Mouse (Mus musculus): ENCODE measurements around the gene Mmp19. TPM values are rescaled to one million over a fixed set of nuclear protein-coding genes. Genes with fewer than 3 reads are reported as not detected.

Mmp19 gene
- 0.80 and 1.0 TPM in 2 replicates for polyA plus RNA-seq (2015; fragmentation: Nextera tagmentation; extraction: Ambion mirVana)

- no peaks in the 10 kb centered on the region for H3K9me3 ChIP-seq
- no peaks in the 10 kb centered on the region for H3K27me3 ChIP-seq
- WGBS, result 61% methylated on average over 7 of the region's 7 CpGs
- H3K9ac ChIP-seq, result no peak within 1 kb of the TSS
- no peak within 1 kb of the TSS for H3K4me3 ChIP-seq
- H3K4me2 ChIP-seq, result no peak within 1 kb of the TSS
- no peaks in the 10 kb centered on the region for H3K36me3 ChIP-seq
- ATAC-seq (ENCODE audit: insufficient number of reproducible peaks, insufficient read depth, low FRiP score, low TSS enrichment, low read depth), result no peak
- no peak within 1 kb of the TSS for H3K27ac ChIP-seq
- H3K4me1 ChIP-seq, result no peaks in the 10 kb centered on the region
Observed at GRCm38 (mm10) chr10:128790398-128791124, at the start of gene Mmp19. TSS of gene Mmp19 (plus strand) at chr10:128790910.

GRCm38 (mm10) chr10:128742616-128743015 is 48.1 kb upstream of the Mmp19 start:
- Histone ChIP-seq H3K9ac (peak overlapping the region; percentile 87; the same call in 1 of the 2 replicates), H3K9me3 (no peaks in the 10 kb centered on the region), H3K4me1 (peaks cover 18% of the 10 kb centered on the region), H3K4me2 (peak overlapping the region; percentile 88), H3K27me3 (peaks cover 15% of the 10 kb centered on the region), H3K4me3 (peak overlapping the region; percentile 75), H3K27ac (peak overlapping the region; percentile 48), H3K36me3 (no peaks in the 10 kb centered on the region)
- no peak for ATAC-seq (ENCODE audit: insufficient number of reproducible peaks, insufficient read depth, low FRiP score, low TSS enrichment, low read depth)
- WGBS, result 31% methylated on average over 4 of the region's 4 CpGs

GRCm38 (mm10) chr10:128743235-128743634 is 47.5 kb upstream of the Mmp19 start:
- peak overlapping the region; percentile 88 for H3K4me2 ChIP-seq
- H3K36me3 ChIP-seq, result no peaks in the 10 kb centered on the region
- 6% methylated on average over 7 of the region's 7 CpGs for WGBS
- peaks cover 17% of the 10 kb centered on the region for H3K4me1 ChIP-seq
- H3K27ac ChIP-seq, result peak overlapping the region; percentile 71; the same call in 1 of the 2 replicates
- no peak for ATAC-seq (ENCODE audit: insufficient number of reproducible peaks, insufficient read depth, low FRiP score, low TSS enrichment, low read depth)
- H3K4me3 ChIP-seq, result peak overlapping the region; percentile 75
- peak overlapping the region; percentile 87 for H3K9ac ChIP-seq
- H3K27me3 ChIP-seq, result peaks cover 15% of the 10 kb centered on the region
- H3K9me3 ChIP-seq, result no peaks in the 10 kb centered on the region

GRCm38 (mm10) chr10:128743791-128744191 is 46.9 kb upstream of the Mmp19 start:
- ATAC-seq (ENCODE audit: insufficient number of reproducible peaks, insufficient read depth, low FRiP score, low TSS enrichment, low read depth), result 0 out of 2 replicates have a peak, but pooled peaks have one; percentile 34
- Histone ChIP-seq H3K27me3 (peaks cover 15% of the 10 kb centered on the region), H3K27ac (peak overlapping the region; percentile 71), H3K36me3 (no peaks in the 10 kb centered on the region), H3K9ac (peak overlapping the region; percentile 87), H3K4me3 (peak overlapping the region; percentile 75), H3K9me3 (no peaks in the 10 kb centered on the region), H3K4me2 (peak overlapping the region; percentile 88), H3K4me1 (peaks cover 17% of the 10 kb centered on the region)
- 0% methylated on average over 37 of the region's 37 CpGs for WGBS

GRCm38 (mm10) chr10:128744211-128744610 is 46.5 kb upstream of the Mmp19 start:
- peaks cover 15% of the 10 kb centered on the region for H3K27me3 ChIP-seq
- H3K4me1 ChIP-seq, result peaks cover 20% of the 10 kb centered on the region
- peak overlapping the region; percentile 71 for H3K27ac ChIP-seq
- H3K36me3 ChIP-seq, result no peaks in the 10 kb centered on the region
- no peak for ATAC-seq (ENCODE audit: insufficient number of reproducible peaks, insufficient read depth, low FRiP score, low TSS enrichment, low read depth)
- H3K4me3 ChIP-seq, result peak overlapping the region; percentile 75
- H3K4me2 ChIP-seq, result peak overlapping the region; percentile 88
- WGBS, result 10% methylated on average over 8 of the region's 8 CpGs
- H3K9me3 ChIP-seq, result no peaks in the 10 kb centered on the region
- H3K9ac ChIP-seq, result peak overlapping the region; percentile 87

GRCm38 (mm10) chr10:128744680-128745601 is 45.8 kb upstream of the Mmp19 start, which contains the start of gene Dgka:
TSS of gene Dgka (minus strand) at chr10:128744855.
- Histone ChIP-seq H3K4me2 (peak within 1 kb of the TSS; percentile 88), H3K4me3 (peak within 1 kb of the TSS; percentile 75), H3K36me3 (no peaks in the 10 kb centered on the region), H3K4me1 (peaks cover 27% of the 10 kb centered on the region), H3K27ac (peak within 1 kb of the TSS; percentile 71), H3K27me3 (peaks cover 15% of the 10 kb centered on the region), H3K9ac (peak within 1 kb of the TSS; percentile 87), H3K9me3 (no peaks in the 10 kb centered on the region)
- WGBS, result 23% methylated on average over 18 of the region's 18 CpGs
- ATAC-seq (ENCODE audit: insufficient number of reproducible peaks, insufficient read depth, low FRiP score, low TSS enrichment, low read depth), result no peak

GRCm38 (mm10) chr10:128745946-128746613 is 44.6 kb upstream of the Mmp19 start:
- Histone ChIP-seq H3K4me3 (no peak overlapping the region), H3K27ac (0 out of 2 replicates have a peak overlapping the region, but pooled peaks have one; percentile 98), H3K4me1 (peaks cover 35% of the 10 kb centered on the region), H3K27me3 (peaks cover 15% of the 10 kb centered on the region), H3K9ac (no peak overlapping the region), H3K9me3 (no peaks in the 10 kb centered on the region), H3K36me3 (no peaks in the 10 kb centered on the region), H3K4me2 (peak overlapping the region; percentile 88; the same call in 1 of the 2 replicates)
- ATAC-seq (ENCODE audit: insufficient number of reproducible peaks, insufficient read depth, low FRiP score, low TSS enrichment, low read depth), result no peak
- WGBS, result 89% methylated on average over 10 of the region's 10 CpGs

- ATAC-seq (ENCODE audit: insufficient number of reproducible peaks, insufficient read depth, low FRiP score, low TSS enrichment, low read depth), result no peak
Observed at GRCm38 (mm10) chr10:128746972-128747645, 43.6 kb upstream of the Mmp19 start.

GRCm38 (mm10) chr10:128747646-128748251 is 43.0 kb upstream of the Mmp19 start, which contains the start of gene Pym1:
TSS of gene Pym1 (plus strand) at chr10:128747889.
- Histone ChIP-seq H3K36me3 (0 out of 2 replicates have a peak, but pooled peaks cover 4% of the 10 kb centered on the region), H3K27me3 (peaks cover 7% of the 10 kb centered on the region), H3K27ac (peak within 1 kb of the TSS; percentile 98), H3K4me3 (peak within 1 kb of the TSS; percentile 77), H3K4me1 (peaks cover 33% of the 10 kb centered on the region), H3K9ac (peak within 1 kb of the TSS; percentile 89), H3K9me3 (no peaks in the 10 kb centered on the region), H3K4me2 (peak within 1 kb of the TSS; percentile 88)
- ATAC-seq (ENCODE audit: insufficient number of reproducible peaks, insufficient read depth, low FRiP score, low TSS enrichment, low read depth), result peak; percentile 67
- WGBS, result under 1% methylated on average over 36 of the region's 36 CpGs

More at GRCm38 (mm10) chr10:128746972-128747645, 43.6 kb upstream of the Mmp19 start:
- Histone ChIP-seq H3K9ac (peak overlapping the region; percentile 89), H3K4me1 (peaks cover 35% of the 10 kb centered on the region), H3K27ac (peak overlapping the region; percentile 98), H3K4me3 (peak overlapping the region; percentile 77), H3K9me3 (no peaks in the 10 kb centered on the region), H3K4me2 (peak overlapping the region; percentile 88), H3K27me3 (peaks cover 14% of the 10 kb centered on the region), H3K36me3 (no peaks in the 10 kb centered on the region)
- 29% methylated on average over 9 of the region's 9 CpGs for WGBS

- Histone ChIP-seq H3K4me3 (peak overlapping the region; percentile 77), H3K4me2 (peak overlapping the region; percentile 88), H3K27me3 (peaks cover 1% of the 10 kb centered on the region), H3K9ac (peak overlapping the region; percentile 89), H3K27ac (peak overlapping the region; percentile 98), H3K4me1 (peaks cover 27% of the 10 kb centered on the region), H3K9me3 (no peaks in the 10 kb centered on the region), H3K36me3 (peaks cover 10% of the 10 kb centered on the region)
- ATAC-seq (ENCODE audit: insufficient number of reproducible peaks, insufficient read depth, low FRiP score, low TSS enrichment, low read depth), result peak; percentile 86
- WGBS, result under 1% methylated on average over 37 of the region's 37 CpGs
Observed at GRCm38 (mm10) chr10:128748252-128748864, 42.4 kb upstream of the Mmp19 start.

All from embryonic facial prominence, embryonic 13.5 days (tissue).